Mouse (Mus musculus) kidney, adult 2 months (tissue): ENCODE measurements around the gene Foxp4.

Source experiments
- CTCF ChIP-seq: fragments of 200-500 bp; conservative IDR thresholded peaks from 2 replicates; pipeline ENCODE4 v1.5.1; 2011; ENCODE audit warnings: low read depth, mild to moderate bottlenecking, control low read depth, low read length, moderate library complexity, mixed read lengths; ENCODE audit not compliant: insufficient read depth, insufficient read length
- POLR2A ChIP-seq: fragments of 200-500 bp; IDR thresholded peaks from one replicate; pipeline ENCODE4 v1.6.1; 2011; ENCODE audit warnings: low read depth, low read length, control low read depth

- TF ChIP-seq CTCF (no peak), POLR2A (no peak)
Measured at GRCm38 (mm10) chr17:47949441-47949840, 25.0 kb upstream of the Foxp4 start.
